Mouse (Mus musculus) megakaryocyte, embryonic 14.5 days (primary cell): ENCODE results near the gene Gm43638. TPM values are rescaled to one million over a fixed set of nuclear protein-coding genes. Genes with fewer than 3 reads are reported as not detected.
"Not testable (repeated sequence)": the region's sequence is repeated elsewhere in the genome, so short reads cannot be mapped to it uniquely, and the experiment has no call there.

ENCODE experiments used
- H3K27me3 ChIP-seq: replicated peaks from 2 replicates; pipeline ENCODE3; 2012; ENCODE audit warnings: inconsistent platforms
- H3K36me3 ChIP-seq: replicated peaks from 2 replicates; pipeline ENCODE3; 2012; ENCODE audit warnings: low read length, inconsistent platforms, mixed read lengths
- H3K4me1 ChIP-seq: 2 replicates; pipeline ENCODE4 v1.6.1; 2012; ENCODE audit warnings: inconsistent platforms
- H3K4me3 ChIP-seq: replicated peaks from 2 replicates; pipeline ENCODE3; 2012; ENCODE audit warnings: moderate library complexity, mild to moderate bottlenecking, inconsistent platforms
- H3K9me3 ChIP-seq: 2 replicates; pipeline ENCODE4 v1.6.1; 2012; ENCODE audit warnings: inconsistent platforms
- FLI1 ChIP-seq: IDR thresholded peaks from 2 replicates; pipeline ENCODE4 v1.6.1; 2012; ENCODE audit warnings: low read length, inconsistent platforms, mixed read lengths
- GATA1 ChIP-seq: IDR thresholded peaks from 3 replicates; pipeline ENCODE4 v1.6.1; 2012; ENCODE audit warnings: mixed read lengths, low read length, inconsistent platforms, borderline replicate concordance
- polyA plus RNA-seq: library from polyadenylated mRNA; stranded (reverse); fragments of >175 nt; gene quantifications from 2 replicates; pipeline ENCODE4 v1.2.3, GENCODE M21; 2012; ENCODE audit warnings: low replicate concordance; ENCODE audit not compliant: insufficient read depth

Gm43638 gene
- not detected in 2 replicates for polyA plus RNA-seq

DNA sequence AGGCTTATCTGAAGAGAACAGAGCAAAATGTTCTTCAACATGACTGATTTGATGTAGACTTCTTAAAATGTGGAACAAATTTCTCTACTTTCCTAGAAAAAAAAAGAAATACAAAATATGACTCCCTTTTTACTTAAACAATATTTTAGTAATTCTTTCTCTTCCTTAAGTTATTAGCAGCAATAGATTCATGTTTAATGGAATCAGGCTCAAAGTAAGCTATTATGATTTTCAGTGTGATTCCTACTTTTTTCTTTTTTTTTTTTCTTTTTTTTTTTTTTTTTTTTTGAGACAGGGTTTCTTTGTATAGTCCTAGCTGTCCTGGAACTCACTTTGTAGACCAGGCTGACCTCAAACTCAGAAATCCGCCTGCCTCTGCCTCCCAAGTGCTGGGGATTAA, at the start of gene Gm43638:
TSS of gene Gm43638 (minus strand) at position 101 of the 400 bp plus-strand sequence.
- not testable (repeated sequence) for H3K4me3 ChIP-seq, H3K9me3 ChIP-seq, H3K27me3 ChIP-seq, H3K4me1 ChIP-seq, H3K36me3 ChIP-seq

DNA sequence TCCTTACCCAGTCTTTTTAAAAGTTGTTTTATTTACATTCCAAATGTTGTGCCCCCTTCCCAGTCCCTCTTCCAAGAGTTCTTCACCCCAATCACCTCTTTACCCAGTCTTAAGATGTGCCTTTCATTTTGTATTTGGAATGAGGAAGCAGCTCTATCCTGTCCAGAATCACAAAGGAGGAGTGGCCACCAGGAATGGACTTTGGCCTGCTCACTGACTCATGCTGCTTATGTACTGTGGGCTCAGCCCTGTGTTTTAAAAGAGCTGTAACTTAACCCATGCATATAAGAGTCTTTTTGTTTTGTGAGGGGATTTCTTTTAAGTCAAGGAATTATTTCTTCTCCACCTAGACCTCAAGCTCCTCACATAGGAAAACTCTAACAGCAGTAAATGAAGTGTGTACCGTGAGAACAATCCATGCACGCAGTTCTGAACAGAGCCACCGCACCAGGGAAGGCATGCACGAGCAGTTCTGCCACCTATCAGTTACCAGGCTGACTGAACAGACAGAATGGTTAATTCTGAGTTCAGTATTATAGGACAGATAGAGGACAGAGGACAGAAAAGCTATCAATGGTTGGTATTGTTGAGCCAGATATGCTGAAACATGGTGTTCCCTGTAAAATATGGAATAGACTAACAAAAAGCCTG, 49.5 kb upstream of the Gm43638 start:
- Histone ChIP-seq H3K36me3 (no peaks in the 10 kb centered on the region), H3K27me3 (no peaks in the 10 kb centered on the region), H3K4me3 (no peak overlapping the region), H3K4me1 (no peaks in the 10 kb centered on the region), H3K9me3 (peaks cover 2% of the 10 kb centered on the region; the same call in 1 of the 2 replicates)
- no peak for TF ChIP-seq FLI1
- TF ChIP-seq GATA1: no peak

DNA sequence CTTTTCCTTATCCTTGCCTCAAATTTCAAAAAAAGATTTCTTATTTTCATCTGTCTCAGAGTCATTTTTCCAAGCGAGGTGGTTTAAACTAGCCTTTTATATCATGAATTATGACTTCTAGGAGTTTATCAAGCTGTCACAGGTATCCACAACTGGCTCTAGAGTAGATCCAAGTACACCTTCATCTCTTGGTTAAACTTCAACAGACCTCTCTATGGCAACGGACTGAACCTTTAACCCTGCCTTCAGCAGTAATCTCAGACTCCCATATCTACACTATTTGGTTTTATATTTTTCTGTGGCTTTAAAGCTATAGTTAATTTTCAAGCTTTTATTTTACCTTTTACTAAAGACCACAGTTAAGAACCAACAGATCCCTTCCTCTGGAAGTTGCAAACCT, 45.7 kb upstream of the Gm43638 start:
- no peaks in the 10 kb centered on the region for H3K4me1 ChIP-seq
- H3K4me3 ChIP-seq: no peak overlapping the region
- no peaks in the 10 kb centered on the region for H3K36me3 ChIP-seq
- H3K9me3 ChIP-seq: peaks cover 2% of the 10 kb centered on the region; the same call in 1 of the 2 replicates
- H3K27me3 ChIP-seq: no peaks in the 10 kb centered on the region
- TF ChIP-seq GATA1: no peak
- TF ChIP-seq FLI1: no peak

DNA sequence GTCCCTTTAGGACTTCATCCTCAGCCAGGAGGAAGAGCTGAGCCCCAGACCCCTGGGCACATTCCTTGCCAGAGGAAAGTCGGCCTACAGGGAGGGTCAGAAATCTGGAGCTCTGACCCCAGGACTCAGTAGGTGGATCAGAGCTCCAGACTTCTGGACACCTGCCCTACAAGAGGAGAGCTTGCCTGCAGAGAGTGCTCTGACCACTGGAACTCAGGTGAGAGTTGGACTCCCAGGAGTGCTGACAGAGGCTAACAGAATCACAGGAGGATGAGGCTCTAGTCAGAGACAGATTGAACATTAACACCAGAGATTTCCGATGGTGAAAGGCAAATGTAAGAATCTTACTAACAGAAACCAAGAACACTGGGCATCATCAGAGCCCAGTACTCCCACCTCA, 37.0 kb upstream of the Gm43638 start:
- not testable (repeated sequence) for H3K9me3 ChIP-seq, H3K27me3 ChIP-seq, H3K4me1 ChIP-seq, H3K36me3 ChIP-seq, H3K4me3 ChIP-seq

DNA sequence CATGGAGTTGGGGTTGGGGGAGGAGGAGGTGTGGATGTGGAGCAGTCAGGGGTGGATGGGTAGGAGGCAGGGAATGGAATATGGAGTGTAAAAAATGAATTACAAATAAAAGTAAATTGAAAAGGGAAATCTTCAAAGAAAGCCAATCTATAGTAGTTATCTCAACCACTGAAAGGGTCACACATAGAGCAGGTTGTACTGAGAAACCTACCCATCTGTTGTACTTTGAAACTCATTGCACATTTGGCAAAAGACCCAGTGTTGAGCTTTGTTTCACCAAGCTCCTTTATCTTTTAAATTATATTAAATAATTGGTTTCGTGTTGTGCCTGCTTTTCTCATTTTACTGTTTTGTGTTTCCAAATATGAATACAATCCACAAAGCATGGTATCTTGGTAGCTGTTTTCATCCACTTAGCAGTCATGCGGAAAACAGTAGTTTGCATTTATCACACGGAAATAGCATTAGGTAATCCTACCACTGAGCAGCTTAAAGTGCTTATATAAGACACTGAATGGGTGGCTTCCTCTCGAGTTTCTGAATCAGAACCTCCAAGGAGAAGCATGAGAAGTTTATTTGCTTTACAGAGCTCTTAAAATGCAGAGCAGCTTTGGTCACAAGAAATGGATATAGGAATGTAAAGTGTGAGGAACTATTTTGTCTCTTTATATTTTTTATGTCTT, 19.3 kb upstream of the Gm43638 start:
- Histone ChIP-seq H3K4me1 (no peaks in the 10 kb centered on the region), H3K36me3 (no peaks in the 10 kb centered on the region), H3K27me3 (no peaks in the 10 kb centered on the region), H3K4me3 (no peak overlapping the region), H3K9me3 (no peaks in the 10 kb centered on the region)
- TF ChIP-seq FLI1 (no peak), GATA1 (no peak)

DNA sequence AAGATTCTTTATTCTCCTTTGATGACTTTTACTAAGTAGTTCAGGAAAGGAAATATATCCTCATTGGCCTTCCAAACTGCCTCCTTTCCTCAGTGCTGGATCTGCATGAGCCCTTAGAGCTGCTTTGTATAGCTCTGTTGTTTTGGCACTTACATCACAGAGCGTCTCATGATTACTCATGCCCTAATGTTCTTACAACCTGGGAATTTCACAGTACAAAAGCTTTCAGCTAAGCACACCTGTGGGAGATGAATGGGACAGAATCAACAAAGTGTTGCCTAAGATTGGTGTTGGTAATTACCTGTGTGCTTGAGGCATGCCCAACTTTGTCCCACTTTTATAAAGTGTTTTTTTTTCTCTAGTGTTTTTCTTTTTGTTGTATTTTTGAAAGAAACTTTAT, 16.1 kb upstream of the Gm43638 start:
- Histone ChIP-seq H3K4me1 (no peaks in the 10 kb centered on the region), H3K4me3 (no peak overlapping the region), H3K36me3 (no peaks in the 10 kb centered on the region), H3K27me3 (no peaks in the 10 kb centered on the region), H3K9me3 (no peaks in the 10 kb centered on the region)
- TF ChIP-seq FLI1 (no peak), GATA1 (no peak)

DNA sequence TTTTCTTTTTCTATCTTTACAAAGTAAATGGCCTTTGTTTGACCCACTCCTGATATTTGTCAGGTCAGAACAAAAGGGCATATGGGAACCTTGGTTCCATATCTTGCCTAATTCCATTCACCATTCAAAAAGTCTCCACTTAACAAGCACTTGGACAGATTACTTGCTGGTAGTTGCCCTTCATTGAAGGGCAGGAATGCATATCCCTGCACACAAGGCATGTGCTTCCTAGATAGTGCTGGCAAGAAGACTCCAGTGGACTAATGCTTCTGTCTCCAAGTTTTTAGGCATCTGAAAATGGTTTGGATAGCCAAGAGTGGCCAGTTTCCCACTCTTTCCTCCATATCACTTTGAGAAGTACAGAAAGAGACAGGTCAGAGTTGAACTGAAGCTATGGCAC, 12.7 kb upstream of the Gm43638 start:
- Histone ChIP-seq H3K9me3 (no peaks in the 10 kb centered on the region), H3K4me3 (no peak overlapping the region), H3K27me3 (no peaks in the 10 kb centered on the region), H3K4me1 (no peaks in the 10 kb centered on the region), H3K36me3 (no peaks in the 10 kb centered on the region)
- TF ChIP-seq FLI1: no peak
- TF ChIP-seq GATA1: no peak

DNA sequence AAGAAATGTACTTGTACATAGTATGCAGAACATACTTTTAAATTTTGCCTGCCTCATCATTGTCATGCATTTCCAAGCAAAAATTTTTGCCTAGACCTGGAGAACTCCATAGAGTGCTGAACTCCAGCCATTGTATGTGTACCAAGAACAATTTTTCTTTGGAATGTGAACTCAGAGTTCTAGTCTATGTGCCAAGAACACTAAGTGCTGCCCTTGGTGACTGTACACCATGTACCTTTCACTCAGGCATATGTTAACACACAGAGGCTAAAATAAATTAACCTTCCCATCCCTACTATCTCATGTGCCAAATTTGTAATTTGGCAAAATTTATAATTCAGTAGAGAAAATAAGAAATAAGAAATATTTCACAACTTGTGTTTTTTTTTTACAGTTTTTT, 12.3 kb upstream of the Gm43638 start:
- no peak overlapping the region for H3K4me3 ChIP-seq

DNA sequence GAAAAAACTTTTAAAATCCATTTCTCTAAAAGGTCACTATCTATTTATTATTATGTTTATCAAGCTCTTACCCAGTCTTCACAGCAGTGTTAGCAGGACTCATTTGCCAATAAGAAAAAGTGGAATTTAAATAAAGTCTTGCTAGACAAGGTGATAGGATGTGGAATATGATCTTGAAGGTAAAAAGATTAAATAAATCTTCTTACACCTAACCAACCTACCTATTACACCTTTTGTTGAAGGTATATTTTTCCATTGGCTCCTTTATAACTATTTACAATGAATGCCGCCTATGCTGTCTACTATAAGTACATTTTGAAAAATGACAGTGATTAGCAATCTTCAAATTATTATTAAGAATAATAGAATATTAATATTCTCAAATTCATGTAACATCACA, 4.2 kb upstream of the Gm43638 start, which contains the start of gene Ugt2a1:
TSS of gene Ugt2a1 (minus strand) at position 101 of the 400 bp plus-strand sequence.
- Histone ChIP-seq H3K27me3 (no peaks in the 10 kb centered on the region), H3K36me3 (no peaks in the 10 kb centered on the region)
- TF ChIP-seq FLI1: no peak
- no peak for TF ChIP-seq GATA1

More for the DNA sequence above, 12.3 kb upstream of the Gm43638 start:
- TF ChIP-seq FLI1: no peak
- Histone ChIP-seq H3K4me1 (no peaks in the 10 kb centered on the region), H3K27me3 (no peaks in the 10 kb centered on the region), H3K9me3 (no peaks in the 10 kb centered on the region), H3K36me3 (no peaks in the 10 kb centered on the region)

DNA sequence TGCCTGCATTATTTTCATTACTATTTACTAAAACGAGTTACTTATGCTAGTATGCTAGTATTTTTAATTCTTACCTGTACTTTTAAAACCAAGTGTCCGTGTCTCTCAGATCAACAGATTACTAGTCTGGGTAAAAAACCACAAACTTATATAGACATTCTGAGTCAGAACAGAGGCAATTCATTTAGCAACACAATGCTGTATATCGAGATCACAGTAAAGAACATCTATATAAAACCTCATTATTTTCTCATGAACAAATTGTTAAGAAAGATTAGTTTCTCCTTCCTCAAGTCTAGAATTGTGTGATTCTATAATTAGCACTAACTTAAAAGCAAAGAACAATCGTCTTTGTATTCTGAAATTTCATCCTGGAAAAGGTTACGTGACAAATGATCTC, 4.4 kb downstream of the Gm43638 start, which contains the start of gene Ugt2a2:
TSS of gene Ugt2a2 (minus strand) at position 101 of the 400 bp plus-strand sequence.
- H3K4me1 ChIP-seq: no peaks in the 10 kb centered on the region
- no peaks in the 10 kb centered on the region for H3K9me3 ChIP-seq
- no peaks in the 10 kb centered on the region for H3K36me3 ChIP-seq
- H3K4me3 ChIP-seq: no peak within 1 kb of the TSS
- no peak for TF ChIP-seq GATA1
- no peak for TF ChIP-seq FLI1
- no peaks in the 10 kb centered on the region for H3K27me3 ChIP-seq

More for the DNA sequence above, 4.2 kb upstream of the Gm43638 start, which contains the start of gene Ugt2a1:
- Histone ChIP-seq H3K4me3 (no peak within 1 kb of the TSS), H3K9me3 (no peaks in the 10 kb centered on the region), H3K4me1 (no peaks in the 10 kb centered on the region)
